Mouse (Mus musculus) CD4-positive helper T cell, adult 2 months (primary cell): ENCODE data around the gene Phf20.
"Not testable (repeated sequence)": the region's sequence is repeated elsewhere in the genome, so short reads cannot be mapped to it uniquely, and the experiment has no call there.

Source experiments
- DNase-seq: peaks from one replicate; pipeline ENCODE4 v3.0.0-alpha.2; 2012; ENCODE audit warnings: low read depth, missing footprints, low spot score

Gene Phf20

DNA sequence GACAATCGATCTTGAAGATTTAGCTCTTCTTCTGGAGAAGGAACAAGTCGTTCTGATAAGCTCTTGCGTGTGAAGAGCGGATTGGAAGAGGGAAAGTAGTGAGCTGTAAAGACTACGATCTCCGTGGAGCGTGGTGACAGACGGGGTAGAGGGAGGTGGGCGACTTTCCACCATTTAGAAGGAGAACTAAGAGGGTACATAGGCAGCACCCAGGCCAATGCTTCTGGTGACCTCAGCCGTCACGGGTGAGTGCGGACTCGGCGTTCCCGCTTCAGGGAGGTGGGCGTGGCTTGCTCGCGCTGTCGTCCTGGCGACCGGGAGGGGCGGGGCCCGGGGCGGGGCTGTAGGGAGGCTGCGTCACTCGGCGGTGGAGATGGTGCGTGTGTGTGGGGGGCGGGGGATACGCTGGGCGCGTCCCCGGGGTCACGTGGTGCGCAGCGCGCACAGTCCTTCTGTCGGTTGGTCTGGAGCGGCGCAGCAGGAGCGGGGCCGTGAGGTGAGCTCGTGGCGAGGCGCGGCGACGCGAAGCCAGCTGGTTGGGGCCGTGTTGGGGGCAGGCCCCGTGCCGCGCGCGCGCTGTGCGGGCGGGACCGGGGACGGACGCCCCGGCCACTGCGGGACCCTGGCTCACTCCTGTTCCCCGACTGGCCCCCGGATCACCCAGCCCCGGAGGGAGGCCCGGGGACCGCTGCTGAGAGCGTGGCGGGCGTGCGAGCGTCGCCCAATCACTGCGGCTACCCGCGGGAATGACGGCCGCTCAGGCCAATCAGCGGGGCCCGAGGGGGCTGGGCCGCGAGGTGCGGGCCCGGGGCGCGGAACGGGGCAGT is at the start of gene Phf20:
Phf20 (plus strand) TSS at position 165 of the 827 bp plus-strand sequence.
- peak; percentile 99 for DNase-seq

DNA sequence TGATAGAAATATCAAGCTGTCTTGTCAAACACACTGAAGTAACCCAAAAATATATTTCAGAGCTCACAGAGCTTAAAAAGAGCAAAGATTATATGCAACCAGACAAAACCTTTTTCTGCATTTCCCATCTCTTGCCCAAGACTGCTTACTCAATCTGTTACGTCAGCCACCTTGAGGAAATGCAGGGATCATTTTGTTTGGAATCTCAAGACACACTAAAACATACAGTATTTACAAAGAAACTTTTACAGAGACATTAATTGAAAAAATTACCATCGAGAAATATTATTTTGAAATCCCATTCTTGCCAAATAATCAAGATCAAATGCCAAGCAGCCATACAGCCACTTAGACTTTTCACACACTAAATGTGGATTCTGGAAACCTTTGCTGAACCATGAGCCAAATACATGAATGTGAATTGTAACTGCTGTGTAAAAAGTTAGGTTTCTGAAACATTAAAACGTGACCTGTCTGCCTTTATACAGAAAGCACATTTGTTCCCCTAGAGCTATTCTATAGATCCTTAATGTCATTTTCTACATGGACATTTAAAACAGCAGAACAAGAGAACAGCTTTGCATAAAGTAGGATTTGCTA is 48.9 kb upstream of the Phf20 start:
- DNase-seq = no peak

DNA sequence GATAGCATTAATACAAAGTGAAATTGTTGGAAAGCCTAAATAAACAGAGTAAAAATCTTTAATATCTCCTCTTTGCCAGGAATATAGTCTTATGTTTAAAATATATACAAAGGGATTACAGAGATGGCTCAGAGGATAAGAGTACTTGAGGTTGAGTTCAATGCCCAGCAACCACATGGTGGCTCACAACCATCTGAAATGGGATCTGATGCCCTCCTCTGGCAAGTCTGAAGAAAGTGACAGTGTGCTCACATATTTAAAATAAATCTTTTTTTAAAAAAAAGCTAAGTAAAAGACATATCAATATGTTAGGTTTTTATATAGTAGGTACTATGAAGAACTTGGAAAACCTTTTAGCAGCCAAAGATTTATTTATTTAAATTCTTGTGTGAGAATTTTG is 44.7 kb upstream of the Phf20 start:
- DNase-seq = no peak

DNA sequence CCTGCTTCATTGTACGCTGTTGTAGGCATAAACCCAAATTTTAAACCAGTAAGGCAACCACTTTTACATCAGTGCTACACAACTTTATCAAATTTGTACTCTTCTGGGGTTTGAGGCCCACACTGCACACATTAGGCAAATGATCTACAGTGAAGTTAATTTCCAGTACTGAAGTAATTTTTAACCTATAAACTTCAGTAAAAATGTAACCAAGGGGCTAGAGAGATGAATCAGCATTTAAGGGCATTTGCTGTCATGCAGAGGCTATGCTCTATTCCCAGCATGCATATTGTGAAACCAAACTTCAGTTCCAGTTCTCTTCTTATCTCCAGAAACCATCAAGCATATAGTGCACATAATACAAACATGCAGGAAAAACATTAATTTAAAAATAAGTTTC is 30.8 kb upstream of the Phf20 start:
- DNase-seq = no peak

DNA sequence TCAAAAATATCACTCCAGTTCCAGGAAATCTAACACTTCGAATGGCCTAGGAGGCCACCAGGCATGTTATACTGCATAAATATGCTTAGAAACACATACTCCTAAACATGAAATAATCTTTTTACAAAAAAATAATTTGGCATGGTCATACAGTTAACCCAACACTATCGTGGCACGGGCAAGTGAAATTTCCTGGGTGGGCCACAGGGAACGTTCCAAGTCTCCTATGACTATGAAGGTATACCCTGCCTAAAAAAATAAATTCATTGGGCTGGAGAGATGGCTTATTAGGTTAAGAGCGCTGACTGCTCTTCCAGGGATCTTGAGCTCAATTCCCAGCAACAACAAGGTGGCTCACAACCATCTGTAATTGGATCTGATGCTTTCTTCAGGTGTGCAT is 29.7 kb upstream of the Phf20 start:
- no peak for DNase-seq

DNA sequence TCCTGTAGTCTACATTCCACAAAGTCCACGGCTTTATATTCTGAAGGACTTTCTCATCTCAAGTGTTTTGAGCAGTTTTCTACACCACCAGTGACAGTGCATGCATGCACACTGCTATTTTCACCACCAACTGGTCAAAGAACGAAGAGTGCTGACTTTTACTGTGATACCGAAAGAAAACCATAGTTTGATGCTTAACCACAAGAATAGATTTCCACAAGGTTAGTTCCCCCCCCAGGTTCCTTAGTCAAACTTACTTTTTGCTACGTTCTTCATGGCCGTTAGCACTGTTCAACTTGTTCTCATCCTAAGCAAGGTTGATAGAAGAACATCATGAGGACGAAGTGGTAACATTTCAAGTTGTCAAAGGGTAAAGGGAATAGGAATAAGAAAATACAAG is 19.2 kb upstream of the Phf20 start:
- peak; percentile 55 for DNase-seq

DNA sequence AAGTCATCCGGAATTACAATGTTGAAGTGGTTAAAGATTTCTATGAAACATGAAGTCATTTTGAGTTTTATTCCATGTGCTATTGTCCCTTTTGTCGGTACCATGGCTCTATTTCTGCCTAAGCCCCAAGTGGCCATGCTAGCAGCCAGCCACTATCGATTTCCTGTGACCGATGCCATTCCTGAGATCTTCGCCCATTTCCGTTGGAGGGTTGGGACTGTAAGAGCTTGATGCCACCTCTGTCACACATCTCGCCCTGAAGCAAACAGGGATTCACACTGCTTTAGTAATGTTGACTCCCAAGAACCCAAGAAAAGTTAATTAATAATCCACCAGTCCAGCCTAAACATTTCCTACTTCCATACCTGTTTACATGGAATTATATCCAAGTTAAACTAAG is 18.6 kb upstream of the Phf20 start:
- peak; percentile 38 for DNase-seq

DNA sequence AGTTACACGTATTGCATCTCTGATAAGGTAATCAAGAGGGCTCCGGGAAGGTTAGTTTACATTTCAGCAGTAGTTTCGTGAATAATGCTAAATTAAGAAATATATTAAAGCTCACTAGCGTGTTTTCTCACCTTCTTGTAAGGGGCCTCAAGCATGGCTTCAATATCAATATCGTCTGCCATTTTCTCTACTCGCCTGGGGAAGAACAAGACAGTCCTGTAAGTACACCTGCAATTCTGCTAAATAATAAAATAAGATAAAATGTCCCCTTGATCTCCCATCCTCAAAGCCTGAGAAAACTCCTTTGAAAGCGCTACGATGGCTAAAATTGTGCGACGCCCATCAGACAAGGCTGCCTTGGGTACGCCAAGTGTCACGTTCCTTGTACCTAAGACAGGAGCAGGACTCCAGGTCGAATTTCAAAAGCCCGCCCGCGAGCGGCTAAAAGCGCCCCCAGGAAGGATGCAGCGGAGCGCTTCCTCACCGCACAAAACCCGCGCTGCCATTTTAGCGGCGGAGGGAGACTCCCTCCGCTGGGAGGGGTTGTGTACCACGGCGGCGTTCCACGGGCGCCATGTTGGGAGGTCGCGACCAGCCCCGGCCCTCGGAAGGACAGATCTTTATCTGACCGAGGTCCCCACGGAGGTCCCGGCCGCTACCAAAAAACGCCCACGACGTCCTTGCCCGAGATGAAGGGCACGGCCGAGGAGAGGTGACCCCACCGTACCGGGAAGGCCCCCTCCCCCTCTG is 17.0 kb upstream of the Phf20 start:
- DNase-seq = peak; percentile 95

DNA sequence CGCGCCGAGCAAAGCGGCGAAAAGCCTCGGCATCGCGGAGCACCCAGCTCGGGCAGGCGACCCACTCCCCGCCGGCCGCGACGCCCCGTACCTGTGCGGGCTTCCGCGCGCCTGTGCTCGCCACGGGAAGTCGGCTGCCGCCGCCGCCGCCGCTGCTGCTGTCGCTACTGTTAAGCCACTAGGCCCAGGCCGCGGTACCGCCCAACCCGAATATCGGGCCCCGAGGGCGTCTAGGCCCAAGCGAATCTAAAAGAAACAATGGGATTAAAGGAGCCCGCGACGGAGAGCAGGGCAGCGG is 16.5 kb upstream of the Phf20 start:
- no peak for DNase-seq

DNA sequence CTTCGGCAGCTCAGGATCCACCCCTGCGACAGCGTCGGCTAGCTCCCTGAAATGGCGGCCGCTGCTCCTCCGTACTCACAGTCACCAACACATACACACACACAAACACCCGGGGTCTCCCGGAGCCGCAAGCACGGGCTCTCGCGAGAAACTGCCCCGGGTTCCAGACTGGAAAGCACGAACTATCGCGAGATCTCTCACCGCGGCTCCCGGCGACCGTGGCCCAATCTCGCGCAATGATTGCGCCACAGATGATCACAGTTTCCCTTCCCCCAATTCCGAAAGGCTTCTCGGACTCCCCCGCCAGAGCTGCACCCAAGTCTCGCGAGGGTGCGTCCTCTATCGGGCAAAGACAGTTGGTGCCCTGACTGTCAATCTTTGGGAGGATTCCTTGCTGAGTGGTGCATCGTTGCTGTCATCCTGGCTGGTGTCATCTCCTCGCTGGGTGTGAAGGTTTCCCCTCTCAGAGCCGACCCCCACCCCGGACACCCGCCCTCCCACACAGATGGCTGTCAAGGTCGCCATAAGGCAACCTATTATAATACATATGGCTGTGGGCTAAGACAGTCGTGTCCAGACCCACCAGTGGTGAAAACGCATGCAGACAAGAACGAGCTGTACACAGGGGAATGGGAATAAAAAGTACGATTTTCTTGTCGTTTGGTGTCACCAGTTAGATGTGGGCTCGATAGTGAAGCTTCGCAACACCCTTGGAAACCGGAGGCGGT is 16.0 kb upstream of the Phf20 start, which contains the start of gene Rbm39:
Rbm39 (minus strand) TSS at position 145 of the 728 bp plus-strand sequence.
- DNase-seq = peak; percentile 100

DNA sequence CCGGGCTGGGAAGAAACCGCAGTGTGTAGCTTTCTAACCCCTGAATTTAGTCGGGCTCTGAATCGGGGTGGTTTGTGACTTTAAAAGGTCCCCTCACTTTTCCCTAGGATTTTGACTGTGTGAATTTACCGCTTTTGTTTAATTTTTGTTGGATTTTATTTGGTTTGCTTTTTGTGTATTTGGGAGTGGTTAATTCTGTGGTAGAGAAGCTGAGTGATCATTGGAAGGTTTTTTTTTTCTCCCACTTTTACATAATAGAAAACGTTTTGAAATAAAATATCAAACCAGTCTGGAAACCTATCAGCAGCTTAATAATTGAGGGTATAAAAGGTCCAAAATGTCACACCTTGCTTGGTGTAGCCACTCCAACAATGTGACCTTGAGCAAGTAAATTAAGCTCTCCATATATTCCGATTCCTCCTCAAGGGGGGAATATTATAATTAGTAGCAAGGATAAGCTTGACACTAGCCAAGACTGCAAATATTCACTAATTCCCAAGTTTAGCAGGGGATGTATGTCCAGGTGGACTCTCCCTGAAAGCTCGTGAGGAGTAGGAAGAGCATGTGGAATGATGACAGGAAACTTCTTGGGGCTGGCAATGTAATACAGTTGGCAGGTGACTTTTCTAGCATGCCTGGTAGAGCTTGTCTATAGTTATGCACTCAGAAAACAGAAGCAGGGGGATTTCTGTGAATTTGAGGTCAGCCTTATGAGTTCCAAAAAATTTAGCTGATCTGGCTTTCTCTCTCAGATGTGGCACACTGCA is 15.3 kb upstream of the Phf20 start:
- no peak for DNase-seq

DNA sequence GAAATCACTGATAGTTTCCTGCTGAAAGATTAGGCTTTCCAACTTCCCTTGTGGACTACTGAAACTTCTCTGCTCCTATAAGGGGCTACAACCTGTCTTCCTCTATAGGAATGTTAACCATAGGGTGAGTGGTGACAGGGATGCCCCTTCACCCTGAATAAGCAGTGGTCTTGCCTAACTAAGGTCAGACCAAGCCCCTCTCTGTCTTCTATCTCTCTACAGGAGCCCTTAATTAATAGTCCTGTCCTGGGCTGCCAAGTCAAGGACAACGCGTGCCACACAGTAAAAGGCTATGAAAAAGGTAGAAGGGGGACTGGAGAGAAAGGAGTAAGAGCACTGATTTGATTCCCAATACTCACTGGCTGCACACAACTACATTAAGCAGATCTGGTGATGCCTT is 14.7 kb upstream of the Phf20 start:
- no peak for DNase-seq

DNA sequence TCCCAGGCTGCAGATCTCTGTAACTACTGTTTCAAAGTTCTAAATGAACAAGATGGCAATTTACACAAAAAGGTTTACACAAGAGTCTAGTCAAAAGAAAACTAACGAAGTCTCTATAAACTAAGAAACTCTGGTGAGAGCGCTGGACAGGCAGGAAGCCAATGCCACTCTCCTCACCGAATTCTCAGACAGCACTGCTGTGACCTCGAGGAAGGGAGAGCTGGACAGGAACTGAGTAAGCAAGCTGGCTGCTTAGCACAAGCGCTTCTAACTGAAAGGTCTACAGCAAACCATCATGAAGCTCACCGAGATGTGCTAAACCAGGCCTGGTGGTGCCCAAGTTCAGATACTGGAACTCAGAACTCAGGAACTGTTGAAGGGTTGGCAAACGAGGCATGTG is 7.0 kb upstream of the Phf20 start:
- DNase-seq = not testable (repeated sequence)

DNA sequence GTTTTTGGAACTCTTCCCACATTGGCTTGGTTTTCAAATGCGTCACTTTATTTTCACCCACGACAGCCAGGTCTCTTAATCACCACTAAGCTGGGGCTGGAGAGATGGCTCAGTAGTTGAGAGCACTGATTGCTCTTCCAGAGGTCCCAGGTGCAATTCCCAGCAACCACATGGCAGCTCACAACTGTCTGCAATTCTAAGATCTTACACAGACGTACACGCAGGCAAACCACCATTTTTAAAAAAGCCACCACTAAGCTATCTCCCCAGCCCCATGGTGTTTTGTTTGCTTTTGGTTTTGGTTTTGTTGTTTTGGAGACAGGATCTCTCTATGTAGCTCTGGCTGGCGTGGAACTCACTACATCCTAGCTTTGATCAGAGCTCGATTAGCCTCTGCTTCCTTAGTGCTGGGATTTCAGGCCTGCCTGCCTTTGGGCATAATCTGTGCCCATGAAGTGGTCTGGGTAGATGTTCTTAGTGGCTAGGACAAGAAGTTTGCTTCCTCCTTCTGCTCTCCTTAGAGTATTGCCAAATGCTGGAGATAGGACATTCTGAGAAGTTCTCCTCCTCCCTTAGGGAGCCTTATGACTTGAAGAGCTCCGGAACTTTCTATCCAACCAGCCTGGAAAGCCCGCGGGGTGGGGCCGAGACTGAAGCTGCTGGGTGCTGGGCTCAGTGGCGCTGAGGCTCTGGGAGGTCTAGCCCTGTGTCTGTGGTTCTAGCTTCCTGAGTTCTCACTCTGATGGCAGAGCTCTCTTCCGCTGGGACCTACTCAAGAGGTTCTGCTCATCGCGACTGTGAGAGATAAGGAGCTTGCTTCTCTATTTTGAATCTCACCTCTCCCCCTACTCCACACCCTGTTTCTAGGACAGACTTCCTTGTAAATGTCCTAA is 6.0 kb upstream of the Phf20 start:
- peak; percentile 87 for DNase-seq

DNA sequence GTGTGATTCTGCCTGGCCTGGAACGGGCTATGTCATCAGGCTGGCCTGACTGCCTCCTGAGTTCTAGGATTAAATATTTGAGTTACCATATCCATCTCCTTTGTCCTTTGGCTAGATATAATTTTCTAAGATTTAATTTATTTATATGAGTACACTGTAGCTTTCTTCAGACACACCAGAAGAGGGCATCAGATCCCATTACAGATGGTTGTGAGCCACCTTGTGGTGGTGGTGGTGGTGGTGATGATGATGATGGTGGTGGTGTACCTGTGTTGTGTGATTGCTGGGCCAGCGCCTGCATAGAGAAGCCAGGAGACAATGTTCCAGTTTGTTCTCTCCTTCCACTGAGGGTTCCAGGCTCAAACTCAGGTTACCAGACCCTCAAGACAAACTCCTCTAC is 4.7 kb upstream of the Phf20 start:
- DNase-seq = no peak

DNA sequence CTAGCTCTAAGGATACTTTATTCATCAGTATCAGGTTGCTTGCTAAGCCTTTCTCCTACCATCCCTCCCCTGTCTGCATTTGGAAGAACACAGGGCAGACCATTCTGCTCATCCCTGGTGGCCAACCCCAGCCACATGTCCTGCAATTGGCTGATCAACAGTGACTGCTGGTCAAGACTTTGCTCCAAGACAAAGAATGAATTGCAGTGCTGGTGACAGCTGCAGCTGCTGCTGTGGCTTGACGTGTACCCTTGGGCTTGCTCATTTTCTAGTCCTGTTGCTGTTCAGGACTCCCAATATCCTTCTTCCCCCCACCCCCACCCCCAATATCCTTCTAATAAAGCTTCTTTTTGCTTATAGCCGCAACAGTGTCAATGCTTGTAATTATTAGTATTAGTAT is 4.2 kb upstream of the Phf20 start:
- DNase-seq = no peak

DNA sequence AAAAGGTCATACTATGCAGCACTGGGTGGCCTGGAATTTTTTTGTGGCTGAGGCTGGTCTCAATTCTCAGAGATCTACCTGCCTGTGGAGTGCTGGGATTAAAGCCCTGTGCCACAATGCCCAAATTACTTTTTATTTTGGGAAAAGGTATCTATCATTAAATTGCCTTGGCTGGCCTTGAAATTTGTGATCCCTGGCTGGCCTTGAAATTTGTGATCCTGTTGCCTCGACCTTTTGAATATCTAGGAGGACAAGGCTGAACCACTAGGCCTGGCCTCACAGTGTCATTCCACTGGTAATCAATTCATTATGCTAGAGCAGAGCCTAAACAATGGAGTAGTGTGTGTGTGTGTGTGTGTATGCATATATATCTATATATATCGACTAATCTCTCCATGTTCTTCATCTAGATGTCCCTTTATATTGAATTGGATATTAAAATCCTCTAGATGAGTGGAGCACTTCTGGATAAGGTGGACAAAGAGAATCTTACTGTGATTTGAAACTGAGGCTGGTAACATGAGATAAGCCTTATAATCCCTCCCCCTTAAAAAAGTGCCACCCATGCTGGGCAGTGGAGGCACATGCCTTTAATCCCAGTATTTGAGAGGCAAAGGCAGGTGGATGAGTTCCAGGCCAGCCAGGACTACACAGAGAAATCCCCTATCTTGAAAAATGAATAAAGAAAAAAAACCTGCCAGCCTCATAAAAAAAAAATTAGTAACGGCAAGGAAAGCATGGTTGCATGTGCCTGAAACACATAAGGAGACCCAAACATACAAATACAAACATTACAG is 3.0 kb upstream of the Phf20 start:
- no peak for DNase-seq

DNA sequence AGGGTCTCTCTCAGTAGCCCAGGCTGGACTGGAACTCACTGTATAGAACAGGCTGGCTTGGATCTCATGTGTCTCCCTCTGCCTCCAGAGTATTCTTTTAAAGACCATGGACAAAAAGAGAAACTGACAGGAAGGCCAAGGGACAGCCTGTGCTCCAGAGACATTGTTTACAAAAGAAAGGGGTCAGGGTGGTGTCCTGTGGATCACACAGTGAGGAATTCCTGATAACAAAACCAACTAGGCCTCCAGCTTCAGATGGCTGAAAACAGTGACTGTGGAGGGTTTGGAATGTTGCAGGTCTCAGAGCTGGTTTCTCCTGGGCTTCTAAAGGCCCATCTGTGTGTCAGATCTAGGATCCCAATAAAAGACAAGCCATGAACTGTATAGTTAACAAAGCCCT is 1.7 kb upstream of the Phf20 start:
- no peak for DNase-seq

DNA sequence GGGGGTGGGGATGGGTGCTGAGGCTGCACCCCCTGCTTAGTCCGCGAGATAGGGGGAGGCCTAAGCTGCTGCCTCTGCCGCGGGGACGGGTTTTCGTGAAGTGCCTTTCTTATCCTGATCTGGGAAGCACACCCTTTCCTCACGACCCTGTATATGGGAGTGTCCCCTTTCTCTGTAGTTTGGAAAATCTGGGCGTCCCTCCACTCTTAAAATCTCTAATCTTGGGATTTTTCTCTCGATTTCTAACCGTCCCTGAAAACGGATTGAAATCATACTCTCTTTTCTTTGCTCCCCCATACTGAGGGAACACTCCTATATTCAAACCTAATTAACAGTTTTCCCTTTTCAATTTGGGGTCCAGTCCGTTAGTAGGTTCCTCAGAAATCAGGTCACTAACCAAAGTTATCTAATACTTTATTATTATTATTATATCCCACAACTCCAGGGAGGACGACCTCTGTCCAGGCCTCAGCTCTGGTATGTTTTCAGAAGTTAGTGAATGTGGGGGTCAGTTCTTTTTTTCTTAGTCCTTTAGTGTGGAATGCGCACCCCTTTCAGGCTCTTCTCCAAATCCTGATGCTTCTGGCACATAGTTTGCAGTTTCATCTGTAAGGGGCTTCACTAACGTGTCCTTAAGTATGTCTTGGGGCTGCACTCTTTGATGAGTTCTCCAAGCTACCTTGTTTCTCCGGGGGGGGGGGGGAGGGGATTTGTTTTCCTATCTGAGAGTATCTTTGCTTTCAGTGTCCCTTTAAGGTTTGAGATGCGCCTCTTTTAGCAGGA is 1.1 kb downstream of the Phf20 start:
- no peak for DNase-seq
